Mouse (Mus musculus) bone marrow, adult 2 months (tissue): ENCODE measurements around the gene Isg20.

ENCODE experiments used
- CTCF ChIP-seq: fragments of 200-500 bp; IDR thresholded peaks from 2 replicates; pipeline ENCODE4 v1.5.1; 2011; ENCODE audit warnings: low read length, control low read depth; ENCODE audit not compliant: control insufficient read depth, insufficient read depth
- POLR2A ChIP-seq: fragments of 200-500 bp; IDR thresholded peaks from 2 replicates; pipeline ENCODE4 v1.6.1; 2011; ENCODE audit warnings: low read depth, mild to moderate bottlenecking, control low read depth, low read length, borderline replicate concordance; ENCODE audit not compliant: control insufficient read depth

DNA sequence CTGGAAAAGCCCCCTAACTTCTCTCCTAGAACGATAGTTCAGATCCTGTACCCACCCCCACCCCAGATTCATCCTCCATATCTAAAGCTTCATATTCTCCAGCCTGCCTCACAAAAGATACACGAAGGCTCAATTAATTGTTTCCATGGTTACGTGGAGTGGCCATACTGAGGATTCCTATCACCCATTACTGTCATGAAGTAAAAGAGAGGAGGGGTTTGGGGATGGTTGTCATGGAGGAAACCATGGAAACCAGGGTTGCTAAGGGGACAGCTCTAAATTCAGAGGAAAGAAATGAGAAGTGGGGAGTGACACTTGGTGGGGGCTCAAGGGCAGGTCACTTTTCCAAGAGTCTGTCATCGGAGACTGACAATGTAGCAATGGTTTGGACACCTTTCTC, 26.7 kb upstream of the Isg20 start:
- TF ChIP-seq CTCF = no peak
- no peak for TF ChIP-seq POLR2A
